Mouse (Mus musculus): ENCODE measurements around the gene Bbc3.

GRCm38 (mm10) chr7:16273081-16273765 lies 35.0 kb upstream of the Bbc3 start, which contains the start of gene Inafm1:
- TF ChIP-seq CTCF (IDR thresholded peaks at IDR 0.05; ENCODE audit: extremely low read depth, insufficient read length, insufficient replicate concordance, low read depth, low read length) (no peak), POLR2A (IDR thresholded peaks at IDR 0.05; ENCODE audit: low read depth, low read length) (0 out of 2 replicates have a peak, but pooled peaks have one; percentile 15)

All from small intestine, adult 2 months (tissue).